Mouse (Mus musculus): ENCODE data around the gene Bsx. TPM values are rescaled to one million over a fixed set of nuclear protein-coding genes. Genes with fewer than 3 reads are reported as not detected.

The Bsx gene
- 0.10 and 0.27 TPM in 2 replicates for polyA plus RNA-seq (2016; fragmentation: Nextera tagmentation; extraction: Ambion mirVana)

- peak within 1 kb of the TSS; percentile 32 for H3K4me3 ChIP-seq
- H3K36me3 ChIP-seq (replicated peaks) = no peaks in the 10 kb centered on the region
- H3K27me3 ChIP-seq (ENCODE audit: poor library complexity, severe bottlenecking) = peaks cover 99% of the 10 kb centered on the region
- H3K4me1 ChIP-seq = peaks cover 37% of the 10 kb centered on the region
- 3% methylated on average over 32 of the region's 32 CpGs for WGBS
- no peaks in the 10 kb centered on the region for H3K9me3 ChIP-seq
- no peak within 1 kb of the TSS for H3K27ac ChIP-seq
- DNase-seq (ENCODE audit: extremely low spot score, low spot score) = peak; percentile 89
Observed at GRCm38 (mm10) chr9:40873556-40874470, at the start of gene Bsx. Bsx (plus strand) TSS chr9:40874127.

- 51% methylated on average over 6 of the region's 6 CpGs for WGBS
- H3K36me3 ChIP-seq (replicated peaks) = no peaks in the 10 kb centered on the region
- H3K9me3 ChIP-seq = no peaks in the 10 kb centered on the region
- peaks cover 21% of the 10 kb centered on the region for H3K27me3 ChIP-seq (ENCODE audit: poor library complexity, severe bottlenecking)
- no peak overlapping the region for H3K4me3 ChIP-seq
- no peak for DNase-seq (ENCODE audit: extremely low spot score, low spot score)
- H3K4me1 ChIP-seq = peaks cover 19% of the 10 kb centered on the region
- H3K27ac ChIP-seq = no peak overlapping the region
Observed at GRCm38 (mm10) chr9:40825601-40826000, 48.3 kb upstream of the Bsx start.

GRCm38 (mm10) chr9:40827366-40827765 lies 46.6 kb upstream of the Bsx start:
- no peak overlapping the region for H3K27ac ChIP-seq
- no peak for DNase-seq (ENCODE audit: extremely low spot score, low spot score)
- peaks cover 21% of the 10 kb centered on the region for H3K27me3 ChIP-seq (ENCODE audit: poor library complexity, severe bottlenecking)
- no peak overlapping the region for H3K4me3 ChIP-seq
- H3K9me3 ChIP-seq = no peaks in the 10 kb centered on the region
- peaks cover 9% of the 10 kb centered on the region; the same call in 1 of the 2 replicates for H3K4me1 ChIP-seq
- 86% methylated on average over 4 of the region's 4 CpGs for WGBS
- H3K36me3 ChIP-seq (replicated peaks) = no peaks in the 10 kb centered on the region

GRCm38 (mm10) chr9:40834569-40834968 lies 39.4 kb upstream of the Bsx start:
- peaks cover 11% of the 10 kb centered on the region; the same call in 1 of the 2 replicates for H3K4me1 ChIP-seq
- peak; percentile 82 for DNase-seq (ENCODE audit: extremely low spot score, low spot score)
- no peaks in the 10 kb centered on the region for H3K9me3 ChIP-seq
- no peak overlapping the region for H3K4me3 ChIP-seq
- 10% methylated on average over 12 of the region's 12 CpGs for WGBS
- H3K27me3 ChIP-seq (ENCODE audit: poor library complexity, severe bottlenecking) = peaks cover 39% of the 10 kb centered on the region
- H3K36me3 ChIP-seq (replicated peaks) = no peaks in the 10 kb centered on the region
- no peak overlapping the region for H3K27ac ChIP-seq

GRCm38 (mm10) chr9:40836681-40837080 lies 37.2 kb upstream of the Bsx start:
- Histone ChIP-seq H3K4me3 (no peak overlapping the region), H3K9me3 (no peaks in the 10 kb centered on the region), H3K27ac (no peak overlapping the region), H3K27me3 (ENCODE audit: poor library complexity, severe bottlenecking) (peaks cover 55% of the 10 kb centered on the region), H3K4me1 (peaks cover 11% of the 10 kb centered on the region; the same call in 1 of the 2 replicates), H3K36me3 (replicated peaks) (no peaks in the 10 kb centered on the region)
- WGBS = 88% methylated on average over 3 of the region's 3 CpGs
- no peak for DNase-seq (ENCODE audit: extremely low spot score, low spot score)

GRCm38 (mm10) chr9:40839662-40840061 lies 34.3 kb upstream of the Bsx start:
- H3K4me1 ChIP-seq = peaks cover 11% of the 10 kb centered on the region; the same call in 1 of the 2 replicates
- no peak overlapping the region for H3K4me3 ChIP-seq
- WGBS = 90% methylated on average over 3 of the region's 3 CpGs
- no peak for DNase-seq (ENCODE audit: extremely low spot score, low spot score)
- no peaks in the 10 kb centered on the region for H3K9me3 ChIP-seq
- H3K36me3 ChIP-seq (replicated peaks) = no peaks in the 10 kb centered on the region
- H3K27me3 ChIP-seq (ENCODE audit: poor library complexity, severe bottlenecking) = peaks cover 42% of the 10 kb centered on the region
- no peak overlapping the region for H3K27ac ChIP-seq

- Histone ChIP-seq H3K27me3 (ENCODE audit: poor library complexity, severe bottlenecking) (peaks cover 89% of the 10 kb centered on the region), H3K4me1 (peaks cover 13% of the 10 kb centered on the region), H3K27ac (no peak overlapping the region), H3K4me3 (no peak overlapping the region), H3K36me3 (replicated peaks) (no peaks in the 10 kb centered on the region), H3K9me3 (no peaks in the 10 kb centered on the region)
- no peak for DNase-seq (ENCODE audit: extremely low spot score, low spot score)
- WGBS = 41% methylated on average over 2 of the region's 2 CpGs
Observed at GRCm38 (mm10) chr9:40851515-40851914, 22.4 kb upstream of the Bsx start.

GRCm38 (mm10) chr9:40858461-40859160 lies 15.3 kb upstream of the Bsx start:
- peak; percentile 33 for DNase-seq (ENCODE audit: extremely low spot score, low spot score)
- no peak overlapping the region for H3K27ac ChIP-seq

GRCm38 (mm10) chr9:40859196-40859595 lies 14.7 kb upstream of the Bsx start:
- WGBS = under 1% methylated on average over 9 of the region's 9 CpGs
- Histone ChIP-seq H3K4me1 (peaks cover 17% of the 10 kb centered on the region), H3K4me3 (peak overlapping the region; percentile 44), H3K27ac (no peak overlapping the region), H3K9me3 (no peaks in the 10 kb centered on the region), H3K36me3 (replicated peaks) (no peaks in the 10 kb centered on the region), H3K27me3 (ENCODE audit: poor library complexity, severe bottlenecking) (peaks cover 99% of the 10 kb centered on the region)
- DNase-seq (ENCODE audit: extremely low spot score, low spot score) = peak; percentile 45

More at GRCm38 (mm10) chr9:40858461-40859160, 15.3 kb upstream of the Bsx start:
- no peaks in the 10 kb centered on the region for H3K9me3 ChIP-seq
- WGBS = 5% methylated on average over 21 of the region's 21 CpGs
- peaks cover 17% of the 10 kb centered on the region for H3K4me1 ChIP-seq
- H3K4me3 ChIP-seq = peak overlapping the region; percentile 44
- peaks cover 99% of the 10 kb centered on the region for H3K27me3 ChIP-seq (ENCODE audit: poor library complexity, severe bottlenecking)
- no peaks in the 10 kb centered on the region for H3K36me3 ChIP-seq (replicated peaks)

- Histone ChIP-seq H3K36me3 (replicated peaks) (no peaks in the 10 kb centered on the region), H3K4me1 (peaks cover 21% of the 10 kb centered on the region), H3K27ac (no peak overlapping the region), H3K27me3 (ENCODE audit: poor library complexity, severe bottlenecking) (peaks cover 89% of the 10 kb centered on the region), H3K9me3 (no peaks in the 10 kb centered on the region), H3K4me3 (no peak overlapping the region)
- no peak for DNase-seq (ENCODE audit: extremely low spot score, low spot score)
- 81% methylated on average over 5 of the region's 5 CpGs for WGBS
Observed at GRCm38 (mm10) chr9:40870331-40870730, 3.6 kb upstream of the Bsx start.

GRCm38 (mm10) chr9:40871369-40872155 lies 2.4 kb upstream of the Bsx start:
- under 1% methylated on average over 34 of the region's 34 CpGs for WGBS
- Histone ChIP-seq H3K4me3 (peak overlapping the region; percentile 41), H3K36me3 (replicated peaks) (no peaks in the 10 kb centered on the region), H3K27me3 (ENCODE audit: poor library complexity, severe bottlenecking) (peaks cover 94% of the 10 kb centered on the region), H3K9me3 (no peaks in the 10 kb centered on the region), H3K27ac (no peak overlapping the region), H3K4me1 (peaks cover 21% of the 10 kb centered on the region)
- DNase-seq (ENCODE audit: extremely low spot score, low spot score) = peak; percentile 55

- H3K4me1 ChIP-seq = peaks cover 21% of the 10 kb centered on the region
- no peaks in the 10 kb centered on the region for H3K36me3 ChIP-seq (replicated peaks)
- DNase-seq (ENCODE audit: extremely low spot score, low spot score) = peak; percentile 40
- H3K27me3 ChIP-seq (ENCODE audit: poor library complexity, severe bottlenecking) = peaks cover 98% of the 10 kb centered on the region
- H3K27ac ChIP-seq = no peak overlapping the region
- 4% methylated on average over 8 of the region's 8 CpGs for WGBS
- H3K9me3 ChIP-seq = no peaks in the 10 kb centered on the region
- H3K4me3 ChIP-seq = peak overlapping the region; percentile 41
Observed at GRCm38 (mm10) chr9:40872156-40872478, 1.8 kb upstream of the Bsx start.
